Mouse (Mus musculus) ES-Bruce4 (cell line): ENCODE data around the gene Inppl1.

Experiments used
- CTCF ChIP-seq: IDR thresholded peaks from one replicate; pipeline ENCODE4 v1.8.1; 2011; ENCODE audit warnings: low read depth, low read length
- EP300 ChIP-seq: IDR thresholded peaks from 2 replicates; pipeline ENCODE4 v1.6.1; 2011; ENCODE audit warnings: low read depth, low read length; ENCODE audit not compliant: insufficient read depth
- POLR2A ChIP-seq: IDR thresholded peaks from one replicate; pipeline ENCODE4 v1.8.1; 2011; ENCODE audit warnings: low read length; ENCODE audit not compliant: insufficient read depth

DNA sequence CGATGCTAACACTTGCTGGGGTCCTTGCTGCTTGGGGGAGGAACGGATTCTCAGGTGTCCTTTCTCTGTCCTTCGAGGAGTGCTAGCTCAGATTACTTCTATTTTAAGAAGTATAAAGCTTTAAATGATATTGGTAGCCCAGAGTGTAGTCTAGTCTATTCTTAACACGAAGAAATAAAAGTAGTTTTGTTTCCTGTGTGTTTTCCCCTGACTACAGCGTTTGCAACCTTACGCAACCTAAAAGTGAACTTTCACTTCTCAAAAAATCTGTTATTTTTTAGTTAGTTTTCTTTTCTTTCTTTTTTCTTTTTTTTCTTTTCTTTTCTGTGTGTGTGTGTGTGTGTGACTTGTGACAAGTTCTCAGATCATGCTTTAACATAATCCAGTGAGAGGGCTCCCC, 13.7 kb upstream of the Inppl1 start:
- no peak for TF ChIP-seq CTCF
- TF ChIP-seq EP300 = no peak
- no peak for TF ChIP-seq POLR2A
